22 mouse cellular contexts compared by ENCODE assay signal in genomic region chr9:51190655-51191054, GRCm38 (mm10). TPM values are rescaled to one million over a fixed set of nuclear protein-coding genes. Genes with fewer than 3 reads are reported as not detected.
DNase-seq lines count a peak whose midpoint lies in the region; ATAC-seq and TF ChIP-seq lines count a peak whose summit lies in the region.
"Had no signal": no experiment of that assay in that cellular context is flagged by ENCODE, and none has a peak within 500 bp of the region (broad histone marks: within the 10 kb centered on the region; RNA-seq: fewer than 3 reads in every experiment).

No protein-coding gene starts in this region.

- peak; percentile 30 for DNase-seq in lung, embryonic 14.5 days
- DNase-seq in lung, postnatal 14 days = no peak
- no peak for DNase-seq in lung, postnatal 10 days
- no peak for DNase-seq in lung, postnatal 25 days (ENCODE audit: low spot score)
- DNase-seq in lung, postnatal 0 days (ENCODE audit: low spot score) = peak; percentile 33
- DNase-seq in lung, adult 18-20 months = no peak
- DNase-seq: adrenal gland, adult 2 months; adrenal gland, adult 8-10 months; adrenal gland, postnatal 10 days; adrenal gland, postnatal 14 days; adrenal gland, postnatal 25 days; adrenal gland, postnatal 36 days; B cell, adult 2 months; cerebellum, adult 11 months; cerebellum, adult 11-12 months had no signal

- H3K4me3 ChIP-seq in lung, embryonic 14.5 days (ENCODE audit: low read depth, low read length) = no peak overlapping the region
- no peak overlapping the region for H3K4me3 ChIP-seq in lung, embryonic 15.5 days
- H3K4me3 ChIP-seq in lung, embryonic 16.5 days (ENCODE audit: low read length) = no peak overlapping the region
- no peak overlapping the region for H3K4me3 ChIP-seq in lung, postnatal 0 days (ENCODE audit: low read depth, low read length)

- H3K27ac ChIP-seq in lung, embryonic 14.5 days (ENCODE audit: low read depth) = no peak overlapping the region
- peak overlapping the region; percentile 69 for H3K27ac ChIP-seq in lung, embryonic 15.5 days
- H3K27ac ChIP-seq in lung, embryonic 16.5 days (ENCODE audit: low read length) = peak overlapping the region; percentile 75
- no peak overlapping the region for H3K27ac ChIP-seq in lung, postnatal 0 days (ENCODE audit: low read length)

- no peak for ATAC-seq in lung, embryonic 14.5 days (ENCODE audit: insufficient read depth)
- no peak for ATAC-seq in lung, embryonic 15.5 days (ENCODE audit: borderline replicate concordance, extremely low read depth, low FRiP score, low TSS enrichment)
- ATAC-seq in lung, embryonic 16.5 days (ENCODE audit: low read depth) = peak; percentile 64
- peak; percentile 53 for ATAC-seq in lung, postnatal 0 days
- ATAC-seq: activated CD4-positive, CD25-positive, alpha-beta regulatory T cell, adult 4 months; CD4-positive, CD25-positive, alpha-beta regulatory T cell, adult 4 months; Patski had no signal

- no peaks in the 10 kb centered on the region for H3K36me3 ChIP-seq in lung, embryonic 14.5 days (ENCODE audit: insufficient read depth)
- no peaks in the 10 kb centered on the region for H3K36me3 ChIP-seq in lung, embryonic 15.5 days
- H3K36me3 ChIP-seq in lung, embryonic 16.5 days (ENCODE audit: control insufficient read depth, insufficient read depth, low read length) = no peaks in the 10 kb centered on the region
- no peaks in the 10 kb centered on the region for H3K36me3 ChIP-seq in lung, postnatal 0 days (ENCODE audit: insufficient read depth, low read length)
- H3K36me3 ChIP-seq: G1E had no signal

- no peak overlapping the region for H3K4me2 ChIP-seq in lung, embryonic 14.5 days
- no peak overlapping the region for H3K4me2 ChIP-seq in lung, embryonic 15.5 days
- no peak overlapping the region for H3K4me2 ChIP-seq in lung, embryonic 16.5 days (ENCODE audit: low read depth, low read length)
- H3K4me2 ChIP-seq in lung, postnatal 0 days (replicated peaks; ENCODE audit: low read depth, low read length) = no peak overlapping the region

- no peaks in the 10 kb centered on the region for H3K4me1 ChIP-seq in lung, embryonic 14.5 days (ENCODE audit: insufficient read depth)
- no peaks in the 10 kb centered on the region for H3K4me1 ChIP-seq in lung, embryonic 15.5 days
- H3K4me1 ChIP-seq in lung, embryonic 16.5 days (replicated peaks; ENCODE audit: control insufficient read depth, insufficient read depth, low read length) = no peaks in the 10 kb centered on the region
- H3K4me1 ChIP-seq in lung, postnatal 0 days (ENCODE audit: insufficient read depth, low read depth, low read length) = no peaks in the 10 kb centered on the region

- no peaks in the 10 kb centered on the region for H3K27me3 ChIP-seq in lung, embryonic 14.5 days (ENCODE audit: insufficient read depth, low read length)
- H3K27me3 ChIP-seq in lung, embryonic 15.5 days = no peaks in the 10 kb centered on the region
- no peaks in the 10 kb centered on the region for H3K27me3 ChIP-seq in lung, embryonic 16.5 days (ENCODE audit: control insufficient read depth, insufficient read depth, low read depth, low read length)
- H3K27me3 ChIP-seq in lung, postnatal 0 days (replicated peaks; ENCODE audit: insufficient read depth, low read length) = no peaks in the 10 kb centered on the region
- H3K27me3 ChIP-seq: CH12.LX had no signal

- TF ChIP-seq CTCF in lung, embryonic 14.5 days (IDR thresholded peaks at IDR 0.05; ENCODE audit: low read depth) = no peak
- TF ChIP-seq CTCF in lung, postnatal 0 days (IDR thresholded peaks at IDR 0.05) = no peak

- peak; percentile 42; the same call in 1 of the 2 replicates for TF ChIP-seq EP300 in lung, postnatal 0 days (IDR thresholded peaks at IDR 0.05)

- H3K9ac ChIP-seq in lung, embryonic 14.5 days = no peak overlapping the region
- H3K9ac ChIP-seq in lung, embryonic 15.5 days = no peak overlapping the region
- H3K9ac ChIP-seq in lung, embryonic 16.5 days (ENCODE audit: low read length) = no peak overlapping the region
- no peak overlapping the region for H3K9ac ChIP-seq in lung, postnatal 0 days (replicated peaks; ENCODE audit: low read depth)

- WGBS in lung, embryonic 14.5 days = 72% methylated on average over 3 of the region's 3 CpGs
- WGBS in lung, embryonic 15.5 days = 62% methylated on average over 3 of the region's 3 CpGs
- WGBS in lung, embryonic 16.5 days = 69% methylated on average over 3 of the region's 3 CpGs
- WGBS in lung, postnatal 0 days = 63% methylated on average over 3 of the region's 3 CpGs

- H3K9me3 ChIP-seq in lung, embryonic 14.5 days (ENCODE audit: low read depth, low read length) = no peaks in the 10 kb centered on the region
- H3K9me3 ChIP-seq in lung, embryonic 15.5 days = no peaks in the 10 kb centered on the region
- H3K9me3 ChIP-seq in lung, embryonic 16.5 days (ENCODE audit: control insufficient read depth, low read length) = peaks cover 2% of the 10 kb centered on the region; the same call in 1 of the 2 replicates
- no peaks in the 10 kb centered on the region for H3K9me3 ChIP-seq in lung, postnatal 0 days (ENCODE audit: low read length)

RNA-seq across cellular contexts. Expression of gene Pou2af1, which starts 22.9 kb away (rescaled TPM):
- not detected in 2 replicates for polyA plus RNA-seq in lung, embryonic 14.5 days (2014; fragmentation: Nextera tagmentation; extraction: Ambion mirVana)
- 0.14 and 0.30 TPM in 2 replicates for polyA plus RNA-seq in lung, embryonic 15.5 days (2015; fragmentation: Nextera tagmentation; extraction: Ambion mirVana)
- polyA plus RNA-seq in lung, embryonic 16.5 days (2015; fragmentation: Nextera tagmentation; extraction: Ambion mirVana) = 0.11 TPM in 2 replicates
- polyA plus RNA-seq in lung, postnatal 0 days (2015; fragmentation: Nextera tagmentation; extraction: Ambion mirVana) = 0.29 and 0.45 TPM in 2 replicates
- polyA plus RNA-seq: G1E, Patski had no signal

RNA-seq across cellular contexts. Expression of gene Gm32742, which starts 25.3 kb away (rescaled TPM):
- polyA plus RNA-seq in lung, embryonic 14.5 days (2014; fragmentation: Nextera tagmentation; extraction: Ambion mirVana) = 0.03 TPM in 1 of 2 replicates, not detected in the other
- polyA plus RNA-seq in lung, embryonic 15.5 days (2015; fragmentation: Nextera tagmentation; extraction: Ambion mirVana) = 0.03 and 0.09 TPM in 2 replicates
- 0.08 and 0.13 TPM in 2 replicates for polyA plus RNA-seq in lung, embryonic 16.5 days (2015; fragmentation: Nextera tagmentation; extraction: Ambion mirVana)
- 0.11 TPM in 2 replicates for polyA plus RNA-seq in lung, postnatal 0 days (2015; fragmentation: Nextera tagmentation; extraction: Ambion mirVana)
- polyA plus RNA-seq: activated CD4-positive, CD25-positive, alpha-beta regulatory T cell, adult 4 months; adrenal gland, adult 2 months had no signal

Comparison
In these comparisons a context has a peak if more than half of its experiments do, and no peak if none do; other contexts are left out.
1. ATAC-seq: peak in lung, embryonic 16.5 days (single experiment) and lung, postnatal 0 days (single experiment); none in lung, embryonic 14.5 days (single experiment) and lung, embryonic 15.5 days (single experiment).
2. DNase-seq: peak in lung, embryonic 14.5 days (single experiment) and lung, postnatal 0 days (single experiment); none in lung, postnatal 14 days (single experiment), lung, postnatal 10 days (single experiment), lung, postnatal 25 days (single experiment) and lung, adult 18-20 months (0 of 2).
3. H3K27ac ChIP-seq: peak in lung, embryonic 15.5 days (single experiment) and lung, embryonic 16.5 days (single experiment); none in lung, embryonic 14.5 days (single experiment) and lung, postnatal 0 days (single experiment).